Mouse (Mus musculus) intestine, embryonic 14.5 days (tissue): ENCODE measurements around the gene Kirrel3. TPM values are rescaled to one million over a fixed set of nuclear protein-coding genes. Genes with fewer than 3 reads are reported as not detected.

Experiments used
- ATAC-seq: fragments of 200-750 bp; cut with Nextera tagmentation; replicated peaks from 2 replicates; pipeline ENCODE4 v1.8.0; 2017; ENCODE audit warnings: low read depth, moderate number of reproducible peaks, moderate TSS enrichment, moderate library complexity; ENCODE audit not compliant: low FRiP score, low TSS enrichment
- DNase-seq: peaks from one replicate; pipeline ENCODE4 v3.0.0-alpha.2; 2018; ENCODE audit warnings: low spot score
- H3K27ac ChIP-seq: fragments of 300-500 bp; sonication (generic); 2 replicates; pipeline ENCODE4 v1.5.1; 2014; ENCODE audit warnings: low read depth, mild to moderate bottlenecking, control low read depth
- H3K27me3 ChIP-seq: fragments of 300-500 bp; sonication (generic); replicated peaks from 2 replicates; pipeline ENCODE4 v1.6.1; 2014; ENCODE audit warnings: low read length, control low read depth; ENCODE audit not compliant: control insufficient read depth, insufficient read depth
- H3K36me3 ChIP-seq: fragments of 300-500 bp; sonication (generic); 2 replicates; pipeline ENCODE4 v1.6.1; 2014; ENCODE audit warnings: low read length, control low read depth; ENCODE audit not compliant: control insufficient read depth, insufficient read depth
- H3K4me1 ChIP-seq: fragments of 300-500 bp; sonication (generic); replicated peaks from 2 replicates; pipeline ENCODE4 v1.6.1; 2014; ENCODE audit warnings: low read length, control low read depth, mixed read lengths; ENCODE audit not compliant: control insufficient read depth, insufficient read depth
- H3K4me2 ChIP-seq: fragments of 300-500 bp; sonication (generic); 2 replicates; pipeline ENCODE4 v1.6.1; 2014; ENCODE audit warnings: low read length
- H3K4me3 ChIP-seq: fragments of 300-500 bp; sonication (generic); 2 replicates; pipeline ENCODE4 v1.5.1; 2014; ENCODE audit warnings: low read depth, low read length, control low read depth, mixed read lengths
- H3K9ac ChIP-seq: fragments of 300-500 bp; sonication (generic); 2 replicates; pipeline ENCODE4 v1.6.1; 2014; ENCODE audit warnings: mild to moderate bottlenecking, low read length
- H3K9me3 ChIP-seq: fragments of 300-500 bp; sonication (generic); 2 replicates; pipeline ENCODE4 v1.6.1; 2016; ENCODE audit warnings: low read length, control low read depth; ENCODE audit not compliant: control insufficient read depth
- WGBS: fragments of 180-500 bp; shearing (Covaris S2); extraction: QIAGEN DNeasy Blood & Tissue Kit; methylation state at CpG from one replicate; pipeline ENCODE4 v1.1.7; 2014; 5-methylcytosine and 5-hydroxymethylcytosine counted together
- polyA plus RNA-seq: library from polyadenylated mRNA; unstranded; fragments of >200 nt; fragmentation: Nextera tagmentation; extraction: Ambion mirVana; gene quantifications from 2 replicates; pipeline ENCODE4 v1.2.1, GENCODE M21; 2014

Gene Kirrel3
- polyA plus RNA-seq, 1 experiment from 2014 or later, result 3.2 TPM

GRCm38 (mm10) chr9:34758925-34759324, 273.2 kb downstream of the Kirrel3 start:
- 48% methylated on average over 5 of the region's 5 CpGs for WGBS
- ATAC-seq, result no peak

GRCm38 (mm10) chr9:34760521-34760920, 274.8 kb downstream of the Kirrel3 start:
- Histone ChIP-seq H3K9me3 (no peaks in the 10 kb centered on the region), H3K4me1 (no peaks in the 10 kb centered on the region), H3K9ac (no peak overlapping the region), H3K4me3 (no peak overlapping the region), H3K27me3 (no peaks in the 10 kb centered on the region), H3K27ac (no peak overlapping the region), H3K4me2 (no peak overlapping the region), H3K36me3 (no peaks in the 10 kb centered on the region)
- WGBS, result 79% methylated on average over 3 of the region's 3 CpGs
- DNase-seq (no peak), ATAC-seq (no peak)

More at GRCm38 (mm10) chr9:34758925-34759324, 273.2 kb downstream of the Kirrel3 start:
- H3K4me2 ChIP-seq, result no peak overlapping the region
- no peak overlapping the region for H3K4me3 ChIP-seq
- H3K4me1 ChIP-seq, result no peaks in the 10 kb centered on the region
- H3K9me3 ChIP-seq, result no peaks in the 10 kb centered on the region
- H3K27me3 ChIP-seq, result no peaks in the 10 kb centered on the region
- DNase-seq, result no peak
- no peak overlapping the region for H3K27ac ChIP-seq
- no peak overlapping the region for H3K9ac ChIP-seq
- no peaks in the 10 kb centered on the region for H3K36me3 ChIP-seq

- ATAC-seq (no peak), DNase-seq (no peak)
- Histone ChIP-seq H3K4me1 (no peaks in the 10 kb centered on the region), H3K27ac (no peak overlapping the region), H3K27me3 (no peaks in the 10 kb centered on the region), H3K4me3 (no peak overlapping the region), H3K4me2 (no peak overlapping the region), H3K9me3 (peaks cover 6% of the 10 kb centered on the region), H3K9ac (no peak overlapping the region), H3K36me3 (no peaks in the 10 kb centered on the region)
- WGBS, result 66% methylated on average over 6 of the region's 7 CpGs
Measured at GRCm38 (mm10) chr9:34766792-34767623, 281.3 kb downstream of the Kirrel3 start.

- Histone ChIP-seq H3K4me2 (no peak overlapping the region), H3K9me3 (peaks cover 6% of the 10 kb centered on the region), H3K4me1 (no peaks in the 10 kb centered on the region), H3K36me3 (no peaks in the 10 kb centered on the region), H3K27me3 (no peaks in the 10 kb centered on the region), H3K27ac (no peak overlapping the region), H3K9ac (no peak overlapping the region), H3K4me3 (no peak overlapping the region)
- whole genome bisulfite sequencing, result 88% methylated on average over 2 of the region's 2 CpGs
- no peak for ATAC-seq
- no peak for DNase-seq
Measured at GRCm38 (mm10) chr9:34768961-34769360, 283.3 kb downstream of the Kirrel3 start.

- DNase-seq, result no peak
- no peak overlapping the region for H3K27ac ChIP-seq
- H3K9ac ChIP-seq, result no peak overlapping the region
- WGBS, result 88% methylated on average over 4 of the region's 4 CpGs
- no peaks in the 10 kb centered on the region for H3K36me3 ChIP-seq
- no peak overlapping the region for H3K4me2 ChIP-seq
- no peak overlapping the region for H3K4me3 ChIP-seq
- H3K27me3 ChIP-seq, result no peaks in the 10 kb centered on the region
- ATAC-seq, result no peak
- H3K4me1 ChIP-seq, result no peaks in the 10 kb centered on the region
- H3K9me3 ChIP-seq, result peaks cover 6% of the 10 kb centered on the region
Measured at GRCm38 (mm10) chr9:34770951-34771350, 285.3 kb downstream of the Kirrel3 start.

DNA sequence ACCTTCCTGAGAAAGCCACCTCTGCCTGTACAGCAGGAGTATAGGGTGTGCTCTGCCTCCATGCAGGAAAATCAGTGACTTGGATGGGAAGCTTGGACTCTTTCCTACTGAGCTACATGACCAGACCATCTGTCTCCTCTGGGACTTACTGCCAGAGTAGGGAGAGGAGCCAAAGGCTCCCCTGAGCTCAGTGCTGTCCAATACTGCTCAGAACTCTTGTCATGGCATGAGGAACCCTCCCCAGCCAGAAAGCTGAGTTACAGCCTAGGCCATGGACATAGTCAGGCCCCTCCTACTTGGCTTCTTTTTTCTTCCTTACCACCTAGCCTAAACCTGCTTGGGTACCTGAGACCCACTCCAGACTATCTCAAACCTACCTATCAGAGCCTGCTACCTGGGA, 285.7 kb downstream of the Kirrel3 start:
- Histone ChIP-seq H3K9me3 (peaks cover 6% of the 10 kb centered on the region), H3K27me3 (no peaks in the 10 kb centered on the region), H3K27ac (no peak overlapping the region), H3K36me3 (no peaks in the 10 kb centered on the region), H3K4me2 (no peak overlapping the region), H3K4me1 (no peaks in the 10 kb centered on the region), H3K9ac (no peak overlapping the region), H3K4me3 (no peak overlapping the region)
- no peak for ATAC-seq
- DNase-seq, result no peak

DNA sequence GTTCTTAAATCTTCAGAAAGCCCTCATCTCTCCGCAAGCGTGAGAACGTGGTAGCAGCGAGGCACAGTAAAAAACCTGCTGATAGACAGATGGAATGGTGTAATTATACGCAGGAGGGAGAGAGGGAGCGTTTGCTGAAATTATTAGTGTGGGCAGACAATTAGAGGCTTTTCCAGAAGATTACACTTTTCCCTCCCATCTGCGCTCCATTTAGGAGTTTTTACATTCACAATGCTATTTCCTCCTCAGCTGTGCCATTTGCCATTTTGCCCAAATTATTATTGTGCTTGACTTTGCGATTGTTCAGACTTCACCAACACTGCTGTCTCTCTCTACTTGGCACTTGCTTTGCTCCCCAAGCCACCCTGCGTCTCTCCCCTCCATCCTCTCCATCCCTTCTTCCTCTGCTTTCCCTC, 286.3 kb downstream of the Kirrel3 start:
- 91% methylated on average over 9 of the region's 9 CpGs for WGBS
- H3K9ac ChIP-seq, result no peak overlapping the region
- H3K27ac ChIP-seq, result no peak overlapping the region

DNA sequence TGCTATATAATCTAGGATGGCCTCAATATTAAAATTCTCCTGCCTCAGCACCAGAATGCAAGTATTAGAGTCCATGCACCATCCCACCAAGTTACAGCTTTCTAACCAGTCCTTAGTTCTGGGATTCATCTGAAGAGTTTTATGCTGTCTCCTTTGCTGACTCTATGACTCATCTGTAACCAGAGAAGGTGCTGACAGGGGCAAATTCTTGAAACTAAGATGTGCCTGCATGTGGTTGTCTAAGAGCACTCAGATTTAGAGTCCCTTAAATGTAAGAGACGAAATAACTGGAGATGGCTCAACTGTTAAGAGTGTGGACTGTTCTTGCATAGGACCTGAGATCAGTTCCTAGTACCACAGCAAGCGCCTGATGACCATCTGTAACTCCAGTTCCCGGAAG, 295.7 kb downstream of the Kirrel3 start:
- Histone ChIP-seq H3K9me3 (no peaks in the 10 kb centered on the region), H3K27me3 (no peaks in the 10 kb centered on the region), H3K4me3 (no peak overlapping the region), H3K36me3 (no peaks in the 10 kb centered on the region), H3K4me1 (no peaks in the 10 kb centered on the region), H3K4me2 (no peak overlapping the region), H3K9ac (no peak overlapping the region), H3K27ac (no peak overlapping the region)
- WGBS, result 84% methylated on average over 3 of the region's 3 CpGs
- DNase-seq (no peak), ATAC-seq (no peak)

More for the DNA sequence above, 286.3 kb downstream of the Kirrel3 start:
- DNase-seq (no peak), ATAC-seq (no peak)
- H3K4me2 ChIP-seq, result no peak overlapping the region
- peaks cover 6% of the 10 kb centered on the region for H3K9me3 ChIP-seq
- H3K4me1 ChIP-seq, result no peaks in the 10 kb centered on the region
- no peak overlapping the region for H3K4me3 ChIP-seq
- no peaks in the 10 kb centered on the region for H3K36me3 ChIP-seq
- H3K27me3 ChIP-seq, result no peaks in the 10 kb centered on the region

- ATAC-seq, result no peak
- H3K36me3 ChIP-seq, result no peaks in the 10 kb centered on the region
- 55% methylated on average over 3 of the region's 3 CpGs for WGBS
Measured at GRCm38 (mm10) chr9:34787915-34788314, 302.2 kb downstream of the Kirrel3 start.

More at GRCm38 (mm10) chr9:34787915-34788314, 302.2 kb downstream of the Kirrel3 start:
- Histone ChIP-seq H3K4me2 (no peak overlapping the region), H3K9me3 (no peaks in the 10 kb centered on the region), H3K9ac (no peak overlapping the region), H3K4me3 (no peak overlapping the region), H3K4me1 (no peaks in the 10 kb centered on the region), H3K27ac (no peak overlapping the region), H3K27me3 (no peaks in the 10 kb centered on the region)
- DNase-seq, result no peak
